Mouse (Mus musculus): ENCODE results near the gene Borcs5.

DNA sequence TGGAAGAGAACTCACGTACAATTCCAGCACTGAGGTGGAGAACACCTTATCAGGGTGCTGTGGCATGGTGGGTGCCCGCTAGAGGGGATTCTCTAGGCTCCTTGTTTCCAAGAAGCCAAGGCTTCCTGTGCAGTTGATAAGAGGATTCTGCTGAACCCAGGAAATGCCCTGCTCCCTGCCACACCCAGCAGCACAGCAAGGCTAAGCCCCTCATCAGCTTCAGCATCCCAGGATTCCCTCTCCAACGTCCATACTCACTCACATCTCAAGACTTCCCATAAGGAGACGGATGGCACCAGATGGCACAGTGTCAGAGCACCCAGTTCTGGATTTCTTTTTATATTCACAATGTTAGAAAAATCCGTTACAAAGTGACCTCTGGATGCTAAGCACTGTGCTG, 79.8 kb downstream of the Borcs5 start:
- no peak for TF ChIP-seq CTCF (IDR thresholded peaks at IDR 0.05)
- TF ChIP-seq EP300 (IDR thresholded peaks at IDR 0.05): no peak

All from lung, postnatal 0 days (tissue).